24 mouse cellular contexts compared by ENCODE assay signal in genomic region chr12:71042451-71042850, GRCm38 (mm10). TPM values are rescaled to one million over a fixed set of nuclear protein-coding genes. Genes with fewer than 3 reads are reported as not detected.
DNase-seq lines count a peak whose midpoint lies in the region; ATAC-seq and TF ChIP-seq lines count a peak whose summit lies in the region.
"Had no signal": no experiment of that assay in that cellular context is flagged by ENCODE, and none has a peak within 500 bp of the region (broad histone marks: within the 10 kb centered on the region; RNA-seq: fewer than 3 reads in every experiment).

No protein-coding gene starts in this region.

- no peak overlapping the region for H3K4me2 ChIP-seq in liver, postnatal 0 days (ENCODE audit: low read depth, low read length)
- no peak overlapping the region for H3K4me2 ChIP-seq in liver, embryonic 12.5 days
- H3K4me2 ChIP-seq: embryonic facial prominence, embryonic 12.5 days; forebrain, embryonic 13.5 days; forebrain, embryonic 15.5 days had no signal

- no peak overlapping the region for H3K9ac ChIP-seq in liver, postnatal 0 days (replicated peaks)
- H3K9ac ChIP-seq in liver, embryonic 12.5 days, result no peak overlapping the region
- H3K9ac ChIP-seq: embryonic facial prominence, embryonic 12.5 days; forebrain, embryonic 13.5 days; forebrain, embryonic 15.5 days had no signal

- TF ChIP-seq CTCF in kidney, adult 2 months (conservative IDR thresholded peaks at IDR 0.05; ENCODE audit: insufficient read depth, insufficient read length, low read depth, low read length), result no peak
- TF ChIP-seq CTCF in liver, postnatal 0 days (IDR thresholded peaks at IDR 0.05; ENCODE audit: low read depth), result no peak

- TF ChIP-seq POLR2A in kidney, adult 2 months (IDR thresholded peaks at IDR 0.05; ENCODE audit: low read depth, low read length), result no peak

- H3K27ac ChIP-seq in kidney, adult 2 months (ENCODE audit: insufficient read depth, low read depth, low read length), result 0 out of 2 replicates have a peak overlapping the region, but pooled peaks have one; percentile 6
- 0 out of 2 replicates have a peak overlapping the region, but pooled peaks have one; percentile 16 for H3K27ac ChIP-seq in liver, postnatal 0 days (ENCODE audit: low read depth)
- H3K27ac ChIP-seq in liver, embryonic 12.5 days, result no peak overlapping the region
- H3K27ac ChIP-seq: embryonic facial prominence, embryonic 10.5 days; embryonic facial prominence, embryonic 12.5 days; forebrain, embryonic 13.5 days; forebrain, embryonic 15.5 days had no signal

- DNase-seq in heart, adult 11 months, result peak; percentile 76
- DNase-seq in heart, postnatal 36 days, result no peak
- DNase-seq in kidney, adult 2 months, result no peak
- DNase-seq in kidney, adult 18-20 months, result no peak
- DNase-seq in liver, postnatal 0 days, result no peak
- DNase-seq: adrenal gland, adult 8-10 months; adrenal gland, postnatal 14 days; adrenal gland, postnatal 36 days; B cell, adult 2 months; cerebellum, adult 11-12 months; cerebellum, adult 2 months; cerebellum, adult 9-10 months; cerebellum, postnatal 10 days; cerebellum, postnatal 25 days had no signal

- H3K36me3 ChIP-seq in kidney, adult 2 months (ENCODE audit: control insufficient read depth, insufficient read depth, low read length), result peaks cover 8% of the 10 kb centered on the region
- peaks cover 65% of the 10 kb centered on the region for H3K36me3 ChIP-seq in liver, postnatal 0 days (replicated peaks; ENCODE audit: insufficient read depth, low read length)
- H3K36me3 ChIP-seq in liver, embryonic 12.5 days, result peaks cover 84% of the 10 kb centered on the region

- H3K27me3 ChIP-seq in kidney, adult 2 months (replicated peaks; ENCODE audit: control insufficient read depth, insufficient read depth, low read length), result no peaks in the 10 kb centered on the region
- H3K27me3 ChIP-seq in liver, postnatal 0 days (ENCODE audit: insufficient read depth, low read length), result no peaks in the 10 kb centered on the region
- H3K27me3 ChIP-seq in liver, embryonic 12.5 days (replicated peaks), result no peaks in the 10 kb centered on the region
- H3K27me3 ChIP-seq: CH12.LX; embryonic facial prominence, embryonic 12.5 days; forebrain, embryonic 13.5 days; forebrain, embryonic 15.5 days; Patski had no signal

- no peak for TF ChIP-seq EP300 in liver, postnatal 0 days (IDR thresholded peaks at IDR 0.05; ENCODE audit: low read depth)

- intact Hi-C loops in heart, postnatal 36 days (cut with DNase I), result no loop called here

- ATAC-seq in liver, postnatal 0 days, result no peak
- ATAC-seq in liver, embryonic 12.5 days, result no peak
- ATAC-seq: activated CD4-positive, CD25-positive, alpha-beta regulatory T cell, adult 4 months; CD4-positive, CD25-positive, alpha-beta regulatory T cell, adult 4 months; forebrain, embryonic 13.5 days; forebrain, embryonic 15.5 days; Patski had no signal

- no peaks in the 10 kb centered on the region for H3K9me3 ChIP-seq in liver, postnatal 0 days (ENCODE audit: low read length)
- H3K9me3 ChIP-seq in liver, embryonic 12.5 days (replicated peaks), result no peaks in the 10 kb centered on the region
- H3K9me3 ChIP-seq: embryonic facial prominence, embryonic 10.5 days; embryonic facial prominence, embryonic 12.5 days; forebrain, embryonic 13.5 days; forebrain, embryonic 15.5 days; G1E had no signal

- no peak overlapping the region for H3K4me3 ChIP-seq in kidney, adult 2 months (ENCODE audit: insufficient read depth, low read depth, low read length)
- H3K4me3 ChIP-seq in liver, postnatal 0 days (ENCODE audit: low read depth, low read length), result no peak overlapping the region
- H3K4me3 ChIP-seq in liver, embryonic 12.5 days, result no peak overlapping the region
- H3K4me3 ChIP-seq: embryonic facial prominence, embryonic 10.5 days; embryonic facial prominence, embryonic 12.5 days; forebrain, embryonic 13.5 days; forebrain, embryonic 15.5 days had no signal

- 86% methylated on average over 1 of the region's 1 CpGs for WGBS in kidney, adult 2 months
- 92% methylated on average over 1 of the region's 1 CpGs for WGBS in liver, postnatal 0 days (ENCODE audit: insufficient replicate concordance)
- WGBS in liver, embryonic 12.5 days (ENCODE audit: insufficient replicate concordance), result 84% methylated on average over 1 of the region's 1 CpGs

- peaks cover 5% of the 10 kb centered on the region; the same call in 1 of the 2 replicates for H3K4me1 ChIP-seq in kidney, adult 2 months (ENCODE audit: control insufficient read depth, insufficient read depth, low read length)
- peaks cover 2% of the 10 kb centered on the region for H3K4me1 ChIP-seq in liver, postnatal 0 days (ENCODE audit: insufficient read depth)
- 0 out of 2 replicates have a peak, but pooled peaks cover 3% of the 10 kb centered on the region for H3K4me1 ChIP-seq in liver, embryonic 12.5 days
- H3K4me1 ChIP-seq: embryonic facial prominence, embryonic 10.5 days had no signal

RNA-seq across cellular contexts. Expression of gene Arid4a, which starts 26.7 kb away (rescaled TPM):
- total RNA-seq in heart, postnatal 36 days (2021), result 10 to 100 TPM; 14.3 to 17.0 TPM
- polyA plus RNA-seq in kidney, adult 2 months (2012; rRNA removed), result 3.0 and 3.6 TPM in 2 replicates
- polyA plus RNA-seq in liver, postnatal 0 days (2015; fragmentation: Nextera tagmentation; extraction: Ambion mirVana), result 19.3 and 20.6 TPM in 2 replicates
- 23.4 and 24.1 TPM in 2 replicates for polyA plus RNA-seq in liver, embryonic 12.5 days (2016; fragmentation: Nextera tagmentation; extraction: Ambion mirVana)
